Mouse (Mus musculus) lung, embryonic 15.5 days (tissue): ENCODE data around the gene Hist1h4f. TPM values are rescaled to one million over a fixed set of nuclear protein-coding genes. Genes with fewer than 3 reads are reported as not detected.
"Not testable (repeated sequence)": the region's sequence is repeated elsewhere in the genome, so short reads cannot be mapped to it uniquely, and the experiment has no call there.

Experiments used
- ATAC-seq: fragments of 200-750 bp; cut with Nextera tagmentation; 2 replicates; pipeline ENCODE4 v1.8.0; 2017; ENCODE audit warnings: moderate number of reproducible peaks, borderline replicate concordance; ENCODE audit not compliant: low FRiP score, low TSS enrichment; ENCODE audit errors: extremely low read depth
- H3K27ac ChIP-seq: fragments of 300-500 bp; sonication (generic); 2 replicates; pipeline ENCODE4 v1.5.1; 2015; ENCODE audit warnings: moderate library complexity, mild to moderate bottlenecking, inconsistent platforms
- H3K27me3 ChIP-seq: fragments of 300-500 bp; sonication (generic); 2 replicates; pipeline ENCODE4 v1.6.1; 2015; ENCODE audit warnings: inconsistent platforms
- H3K36me3 ChIP-seq: fragments of 300-500 bp; sonication (generic); 2 replicates; pipeline ENCODE4 v1.6.1; 2015; ENCODE audit warnings: inconsistent platforms
- H3K4me1 ChIP-seq: fragments of 300-500 bp; sonication (generic); 2 replicates; pipeline ENCODE4 v1.6.1; 2015; ENCODE audit warnings: inconsistent platforms
- H3K4me2 ChIP-seq: fragments of 300-500 bp; sonication (generic); 2 replicates; pipeline ENCODE4 v1.6.1; 2015; ENCODE audit warnings: inconsistent platforms, mild to moderate bottlenecking, moderate library complexity
- H3K4me3 ChIP-seq: fragments of 300-500 bp; sonication (generic); 2 replicates; pipeline ENCODE4 v1.5.1; 2015; ENCODE audit warnings: mild to moderate bottlenecking, inconsistent platforms
- H3K9ac ChIP-seq: fragments of 300-500 bp; sonication (generic); 2 replicates; pipeline ENCODE4 v1.6.1; 2015; ENCODE audit warnings: inconsistent platforms
- H3K9me3 ChIP-seq: fragments of 300-500 bp; sonication (generic); 2 replicates; pipeline ENCODE4 v1.6.1; 2016; ENCODE audit warnings: inconsistent platforms
- WGBS: fragments of 180-500 bp; shearing (Covaris S2); methylation state at CpG from one replicate; pipeline ENCODE4 v1.1.7; 2015; 5-methylcytosine and 5-hydroxymethylcytosine counted together
- polyA plus RNA-seq: library from polyadenylated mRNA; unstranded; fragments of >200 nt; fragmentation: Nextera tagmentation; extraction: Ambion mirVana; gene quantifications from 2 replicates; pipeline ENCODE4 v1.2.1, GENCODE M21; 2015

Gene Hist1h4f
- polyA plus RNA-seq, 1 experiment from 2014 or later, result 1.7 TPM

DNA sequence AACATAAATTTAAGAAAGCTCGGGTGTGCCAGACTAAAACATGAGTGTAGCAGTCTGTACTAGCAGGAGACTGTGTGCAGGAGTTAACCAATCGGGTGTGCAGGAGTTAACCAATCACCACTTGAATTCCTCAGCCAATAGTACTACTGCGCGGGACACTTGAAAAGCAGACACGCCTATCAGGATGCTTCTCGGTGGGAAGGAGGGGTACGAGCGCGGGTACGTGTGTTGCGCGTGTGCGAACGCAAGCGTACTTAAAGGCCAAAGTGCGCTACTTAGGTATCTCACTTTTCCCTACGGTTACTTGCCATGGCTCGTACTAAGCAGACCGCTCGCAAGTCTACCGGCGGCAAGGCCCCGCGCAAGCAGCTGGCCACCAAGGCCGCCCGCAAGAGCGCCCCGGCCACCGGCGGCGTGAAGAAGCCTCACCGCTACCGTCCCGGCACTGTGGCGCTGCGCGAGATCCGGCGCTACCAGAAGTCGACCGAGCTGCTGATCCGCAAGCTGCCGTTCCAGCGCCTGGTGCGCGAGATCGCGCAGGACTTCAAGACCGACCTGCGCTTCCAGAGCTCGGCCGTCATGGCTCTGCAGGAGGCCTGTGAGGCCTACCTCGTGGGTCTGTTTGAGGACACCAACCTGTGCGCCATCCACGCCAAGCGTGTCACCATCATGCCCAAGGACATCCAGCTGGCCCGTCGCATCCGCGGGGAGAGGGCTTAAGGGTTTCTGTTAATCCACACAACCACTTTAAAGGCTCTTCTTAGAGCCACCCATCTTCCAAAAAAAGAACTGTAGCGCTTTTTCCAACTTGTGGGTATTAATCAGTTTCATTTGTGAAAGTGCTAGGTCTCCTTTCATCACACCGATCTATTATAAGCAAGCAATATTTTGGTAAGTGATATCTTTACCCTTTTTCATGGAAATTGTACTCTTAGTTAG, 16.0 kb downstream of the Hist1h4f start, which contains the start of gene Hist1h3g:
Hist1h3g (plus strand) TSS at position 286 of the 939 bp plus-strand sequence.
- Histone ChIP-seq H3K4me2 (peak within 1 kb of the TSS; percentile 66), H3K9ac (peak within 1 kb of the TSS; percentile 61), H3K27ac (peak within 1 kb of the TSS; percentile 98), H3K4me1 (peaks cover 31% of the 10 kb centered on the region), H3K4me3 (peak within 1 kb of the TSS; percentile 48)
- H3K27me3 ChIP-seq, H3K9me3 ChIP-seq, H3K36me3 ChIP-seq: not testable (repeated sequence)
- WGBS, result under 1% methylated on average over 41 of the region's 62 CpGs
- ATAC-seq, result peak; percentile 89

DNA sequence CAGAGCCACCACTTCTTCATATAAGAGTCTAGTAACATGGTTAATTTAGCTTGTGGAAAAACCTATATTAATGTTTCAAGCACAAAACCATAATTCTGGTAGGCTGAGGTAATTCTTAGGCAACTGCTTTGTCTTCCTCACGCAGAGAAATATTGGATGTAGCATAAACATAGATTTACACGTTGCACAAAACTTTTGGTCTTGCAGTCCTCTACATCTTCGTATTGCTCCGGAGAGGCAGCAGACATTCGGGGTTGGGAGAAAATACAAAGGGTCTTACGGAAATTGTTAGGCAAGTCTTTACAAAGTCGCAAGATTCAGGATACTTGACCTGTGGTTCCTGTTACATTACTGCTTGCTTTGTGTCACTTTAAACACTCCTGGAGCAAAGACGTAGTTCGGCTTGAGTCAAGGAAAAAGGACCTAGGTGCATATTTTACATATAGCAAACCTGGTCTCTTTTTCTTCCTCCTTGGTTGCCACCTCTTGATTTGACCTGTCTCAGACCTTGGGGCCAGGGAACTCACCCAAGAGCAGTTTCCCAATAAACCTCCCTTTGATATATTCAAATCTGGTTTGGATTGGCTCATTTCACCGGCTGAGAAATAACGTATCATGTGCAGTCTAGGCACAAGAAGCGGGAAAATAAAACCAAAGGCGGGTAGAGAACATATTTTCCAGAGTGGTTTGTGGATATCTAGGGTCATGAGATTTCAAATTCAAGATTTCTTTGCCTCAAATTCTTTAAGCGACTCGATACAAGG, 16.9 kb downstream of the Hist1h4f start:
- WGBS, result 1% methylated on average over 15 of the region's 15 CpGs
- Histone ChIP-seq H3K36me3 (no peaks in the 10 kb centered on the region), H3K27ac (peak overlapping the region; percentile 98), H3K4me3 (peak overlapping the region; percentile 48), H3K4me2 (peak overlapping the region; percentile 66), H3K9me3 (no peaks in the 10 kb centered on the region), H3K9ac (peak overlapping the region; percentile 61), H3K27me3 (no peaks in the 10 kb centered on the region), H3K4me1 (peaks cover 31% of the 10 kb centered on the region)
- ATAC-seq, result no peak

DNA sequence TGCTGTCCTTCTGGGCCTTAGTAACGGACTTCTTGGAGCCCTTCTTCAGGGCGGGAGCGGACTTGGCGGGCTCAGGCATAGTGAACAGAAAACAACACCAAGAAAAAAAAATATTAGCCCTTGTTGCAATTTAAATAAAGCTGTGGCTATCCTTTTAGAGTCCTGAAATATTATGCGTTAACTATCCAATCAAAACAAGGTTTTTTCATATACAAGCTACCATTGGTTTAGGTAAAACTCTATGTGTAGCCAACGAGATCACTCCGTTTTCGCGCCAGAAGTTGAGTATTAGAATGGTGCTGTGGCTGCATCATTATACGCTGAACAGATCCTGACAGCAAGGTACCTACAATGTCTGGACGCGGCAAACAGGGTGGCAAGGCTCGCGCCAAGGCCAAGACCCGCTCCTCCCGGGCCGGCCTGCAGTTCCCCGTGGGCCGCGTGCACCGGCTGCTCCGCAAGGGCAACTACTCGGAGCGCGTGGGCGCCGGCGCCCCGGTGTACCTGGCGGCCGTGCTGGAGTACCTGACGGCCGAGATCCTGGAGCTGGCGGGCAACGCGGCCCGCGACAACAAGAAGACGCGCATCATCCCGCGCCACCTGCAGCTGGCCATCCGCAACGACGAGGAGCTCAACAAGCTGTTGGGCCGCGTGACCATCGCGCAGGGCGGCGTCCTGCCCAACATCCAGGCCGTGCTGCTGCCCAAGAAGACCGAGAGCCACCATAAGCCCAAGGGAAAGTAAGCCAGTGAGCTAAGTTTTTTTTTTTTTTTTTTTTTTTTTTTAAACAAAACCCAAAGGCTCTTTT, 17.7 kb downstream of the Hist1h4f start, which contains the start of gene Hist1h2af:
Hist1h2af (plus strand) TSS at position 347 of the 808 bp plus-strand sequence.
- H3K9me3 ChIP-seq, H3K27me3 ChIP-seq, H3K36me3 ChIP-seq: not testable (repeated sequence)
- H3K27ac ChIP-seq, result peak within 1 kb of the TSS; percentile 98
- peak within 1 kb of the TSS; percentile 66 for H3K4me2 ChIP-seq
- peak within 1 kb of the TSS; percentile 61 for H3K9ac ChIP-seq
- under 1% methylated on average over 28 of the region's 53 CpGs for WGBS
- peak within 1 kb of the TSS; percentile 48 for H3K4me3 ChIP-seq
- ATAC-seq, result peak; percentile 53; the same call in 1 of the 2 replicates
- H3K4me1 ChIP-seq, result peaks cover 36% of the 10 kb centered on the region

DNA sequence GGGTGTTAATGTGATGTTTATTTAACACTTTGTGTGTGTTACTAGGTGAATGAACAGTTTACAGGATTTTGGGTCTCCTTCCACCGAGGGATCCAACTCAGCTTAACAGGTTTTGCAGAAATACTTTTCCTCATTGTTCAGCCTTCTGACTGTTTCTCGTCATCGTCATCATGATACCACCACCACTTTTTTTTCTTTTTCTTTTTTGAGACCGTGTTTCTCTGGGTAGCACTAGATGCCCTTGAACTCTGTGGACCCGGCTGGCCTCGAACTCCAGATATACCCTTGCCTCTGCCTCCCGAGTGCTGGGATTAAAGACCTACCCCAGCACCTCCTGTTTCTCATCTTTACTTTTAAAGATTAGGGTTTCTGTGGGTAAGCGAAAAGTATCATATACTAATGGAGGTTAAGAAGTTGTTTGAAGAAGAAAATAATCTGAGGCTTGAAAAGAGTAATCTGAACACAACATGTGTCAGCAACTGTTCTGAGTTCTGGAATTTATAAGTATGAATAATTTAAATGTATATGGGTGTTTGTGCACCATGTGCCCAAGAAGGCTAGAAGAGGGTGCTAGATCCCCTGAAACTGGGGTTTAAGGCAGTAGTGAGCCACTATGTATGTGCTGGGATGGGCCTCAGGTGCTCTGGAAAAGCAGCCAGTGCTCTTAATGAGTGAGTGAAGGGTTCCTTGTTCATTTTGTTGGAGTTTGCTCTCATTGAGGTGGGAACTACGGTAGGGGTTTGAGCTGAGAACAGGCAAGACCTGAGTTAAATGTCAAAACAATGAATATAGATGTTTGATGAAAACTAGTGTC, 19.0 kb downstream of the Hist1h4f start:
- Histone ChIP-seq H3K9me3 (no peaks in the 10 kb centered on the region), H3K36me3 (no peaks in the 10 kb centered on the region), H3K9ac (peak overlapping the region; percentile 49), H3K4me2 (peak overlapping the region; percentile 66), H3K27ac (peak overlapping the region; percentile 98), H3K4me3 (peak overlapping the region; percentile 48), H3K27me3 (no peaks in the 10 kb centered on the region), H3K4me1 (peaks cover 39% of the 10 kb centered on the region)
- ATAC-seq, result no peak
- WGBS, result 11% methylated on average over 9 of the region's 9 CpGs

DNA sequence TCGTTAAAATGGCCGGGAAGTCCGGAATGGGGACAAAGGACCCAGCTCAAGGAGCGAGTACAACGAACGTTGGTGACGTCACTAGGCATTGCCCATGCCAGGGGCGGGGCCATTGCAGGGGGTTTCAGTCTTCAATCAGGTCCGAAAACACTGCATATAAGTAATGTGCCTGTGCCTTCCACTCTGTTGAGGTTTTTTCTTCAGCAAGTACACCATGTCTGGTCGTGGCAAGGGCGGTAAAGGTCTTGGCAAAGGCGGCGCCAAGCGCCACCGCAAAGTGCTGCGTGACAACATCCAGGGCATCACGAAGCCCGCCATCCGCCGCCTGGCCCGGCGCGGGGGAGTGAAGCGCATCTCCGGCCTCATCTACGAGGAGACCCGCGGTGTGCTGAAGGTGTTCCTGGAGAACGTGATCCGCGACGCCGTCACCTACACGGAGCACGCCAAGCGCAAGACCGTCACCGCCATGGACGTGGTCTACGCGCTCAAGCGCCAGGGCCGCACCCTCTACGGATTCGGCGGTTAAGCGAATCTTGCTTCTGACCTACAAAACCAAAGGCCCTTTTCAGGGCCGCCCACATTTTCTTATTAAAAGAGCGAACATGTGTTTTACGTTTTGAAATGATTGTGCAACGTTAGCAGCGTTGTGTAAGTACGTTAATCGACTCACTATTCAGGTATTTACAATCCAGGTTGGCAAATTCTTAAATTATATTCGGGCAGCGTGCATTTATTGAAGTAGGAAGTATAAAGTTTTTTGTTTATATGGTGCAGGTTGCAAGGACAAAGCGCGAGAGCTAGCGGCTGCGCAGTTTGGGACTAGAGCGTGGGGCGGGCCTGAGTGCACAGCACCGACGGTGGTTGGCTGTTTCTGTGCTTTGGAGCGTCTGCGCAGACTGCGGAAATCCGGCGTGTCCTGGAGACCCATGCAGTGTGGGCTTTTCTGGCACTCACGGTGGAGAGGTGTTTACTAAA, 20.3 kb downstream of the Hist1h4f start, which contains the start of gene Hist1h4h:
Hist1h4h (plus strand) TSS at position 150 of the 975 bp plus-strand sequence.
- Histone ChIP-seq H3K4me3 (peak within 1 kb of the TSS; percentile 48), H3K9me3 (no peaks in the 10 kb centered on the region), H3K36me3 (no peaks in the 10 kb centered on the region), H3K27ac (peak within 1 kb of the TSS; percentile 98), H3K4me2 (peak within 1 kb of the TSS; percentile 66), H3K9ac (peak within 1 kb of the TSS; percentile 57), H3K4me1 (peaks cover 32% of the 10 kb centered on the region), H3K27me3 (no peaks in the 10 kb centered on the region)
- peak; percentile 77 for ATAC-seq
- WGBS, result under 1% methylated on average over 64 of the region's 70 CpGs

DNA sequence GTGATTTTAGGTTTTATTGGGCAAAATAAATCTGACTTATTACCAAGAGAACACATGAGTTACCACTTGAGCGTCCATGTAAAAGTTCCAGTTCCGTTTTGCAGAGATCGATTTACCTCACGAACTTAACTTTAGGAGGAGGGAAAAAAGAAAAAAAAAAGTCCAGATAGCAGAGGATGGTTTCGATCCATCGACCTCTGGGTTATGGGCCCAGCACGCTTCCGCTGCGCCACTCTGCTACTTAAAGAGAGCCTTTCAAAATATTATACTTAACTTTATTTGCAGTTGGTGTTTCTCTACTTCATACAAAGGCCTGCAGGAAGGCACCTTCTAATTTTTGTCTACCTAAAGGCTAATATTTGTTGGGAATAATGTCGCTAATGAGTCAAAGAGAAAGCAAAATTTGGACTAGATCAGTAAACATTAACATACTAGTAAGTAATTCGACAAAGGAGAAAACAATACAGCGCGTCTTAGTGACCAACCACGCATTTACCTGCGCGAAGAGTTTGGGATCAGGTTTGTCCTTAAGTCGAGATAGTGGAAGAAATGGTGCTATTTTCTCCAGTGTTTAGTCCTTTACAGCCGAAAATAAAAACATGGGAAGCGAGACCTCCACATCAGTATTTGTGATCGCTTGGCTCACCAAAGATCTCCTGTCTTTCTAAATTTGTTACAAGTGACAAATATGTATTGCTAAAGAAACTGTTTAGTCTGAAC, 21.1 kb downstream of the Hist1h4f start:
- no peaks in the 10 kb centered on the region for H3K27me3 ChIP-seq
- peaks cover 32% of the 10 kb centered on the region for H3K4me1 ChIP-seq
- H3K36me3 ChIP-seq, result no peaks in the 10 kb centered on the region
- peak overlapping the region; percentile 98 for H3K27ac ChIP-seq
- no peaks in the 10 kb centered on the region for H3K9me3 ChIP-seq
- H3K9ac ChIP-seq, result peak overlapping the region; percentile 57
- peak overlapping the region; percentile 66 for H3K4me2 ChIP-seq
- peak overlapping the region; percentile 48 for H3K4me3 ChIP-seq
- WGBS, result under 1% methylated on average over 20 of the region's 20 CpGs
- ATAC-seq, result no peak

DNA sequence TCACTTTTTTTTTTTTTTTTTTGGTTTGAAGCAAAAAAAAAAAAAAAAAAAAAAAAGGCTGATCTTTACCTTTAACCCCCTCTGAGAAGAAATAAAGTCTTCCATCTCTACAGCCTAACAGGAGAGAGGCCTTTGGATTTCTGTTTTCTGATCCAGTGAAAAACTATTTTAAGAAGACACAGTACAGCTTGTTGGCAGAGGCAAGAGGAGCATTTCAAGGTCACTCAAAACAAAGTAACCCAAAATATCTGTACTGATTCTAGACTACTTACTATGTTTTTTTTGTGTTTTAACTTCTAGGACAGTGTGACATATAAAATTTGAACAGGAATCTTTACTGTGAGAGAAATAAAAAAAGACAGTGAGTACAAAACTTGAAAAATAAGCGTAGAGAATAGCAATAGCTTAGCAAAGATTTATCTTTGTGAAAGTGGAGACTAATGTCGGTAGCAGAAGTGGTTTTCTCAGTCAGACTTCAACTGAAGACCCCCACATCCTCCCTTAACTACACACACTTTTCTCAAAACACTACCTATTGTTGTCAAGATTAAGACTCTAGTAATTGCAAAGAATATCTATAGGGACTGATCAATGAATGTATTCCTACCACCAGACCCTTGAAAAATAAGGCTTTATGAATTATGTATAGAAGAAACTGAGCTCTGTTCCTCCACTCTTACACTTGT, 21.8 kb downstream of the Hist1h4f start:
- H3K4me1 ChIP-seq, result peaks cover 31% of the 10 kb centered on the region
- H3K4me3 ChIP-seq, result peak overlapping the region; percentile 48
- no peak for ATAC-seq
- H3K36me3 ChIP-seq, result no peaks in the 10 kb centered on the region
- 9% methylated on average over 2 of the region's 2 CpGs for WGBS
- peak overlapping the region; percentile 66 for H3K4me2 ChIP-seq
- no peaks in the 10 kb centered on the region for H3K9me3 ChIP-seq
- H3K27me3 ChIP-seq, result no peaks in the 10 kb centered on the region
- H3K27ac ChIP-seq, result peak overlapping the region; percentile 98
- peak overlapping the region; percentile 57 for H3K9ac ChIP-seq

DNA sequence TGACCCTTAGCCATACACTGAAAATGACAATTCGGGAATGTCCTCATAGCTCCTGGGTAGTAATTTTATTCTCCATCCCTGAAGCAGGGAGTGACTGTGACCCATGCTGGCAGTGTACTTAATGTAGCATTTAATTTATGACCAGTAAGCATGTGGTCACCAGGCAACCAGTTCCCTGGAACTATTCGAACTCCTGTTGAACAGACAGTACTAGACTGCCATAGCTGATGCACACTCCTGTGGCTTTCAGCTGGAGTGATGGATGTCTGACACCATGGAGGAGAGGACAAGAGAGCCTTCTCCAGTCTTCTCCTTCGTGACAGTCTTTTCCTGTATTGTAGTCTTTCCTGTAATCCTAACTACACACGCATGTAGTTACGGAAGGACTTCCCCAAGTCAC, 22.4 kb downstream of the Hist1h4f start:
- no peak for ATAC-seq
- Histone ChIP-seq H3K4me3 (no peak overlapping the region), H3K9ac (no peak overlapping the region), H3K27me3 (no peaks in the 10 kb centered on the region), H3K27ac (peak overlapping the region; percentile 33; the same call in 1 of the 2 replicates), H3K4me1 (peaks cover 28% of the 10 kb centered on the region), H3K36me3 (no peaks in the 10 kb centered on the region), H3K4me2 (peak overlapping the region; percentile 5; the same call in 1 of the 2 replicates), H3K9me3 (no peaks in the 10 kb centered on the region)
- WGBS, result 65% methylated on average over 5 of the region's 5 CpGs

DNA sequence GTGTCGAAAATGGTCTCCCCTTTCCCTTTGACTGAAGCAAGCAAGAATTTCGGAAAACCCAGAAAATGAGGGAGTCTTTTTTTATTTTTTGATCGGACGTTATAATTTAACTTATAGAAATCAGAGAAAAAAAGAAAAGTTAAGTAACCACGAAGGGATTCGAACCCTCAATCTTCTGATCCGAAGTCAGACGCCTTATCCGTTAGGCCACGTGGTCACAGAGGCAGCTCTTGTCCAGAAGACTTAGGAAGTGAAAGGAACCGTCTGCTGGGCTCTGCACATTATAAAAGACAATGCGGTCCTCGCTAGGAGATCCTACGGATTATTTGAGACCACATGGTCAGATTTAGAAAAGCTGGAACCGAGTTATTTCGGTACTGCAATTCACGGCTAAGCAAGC, 25.1 kb downstream of the Hist1h4f start:
- Histone ChIP-seq H3K4me1 (peaks cover 15% of the 10 kb centered on the region), H3K9ac (peak overlapping the region; percentile 24; the same call in 1 of the 2 replicates), H3K9me3 (no peaks in the 10 kb centered on the region), H3K27me3 (no peaks in the 10 kb centered on the region), H3K4me3 (peak overlapping the region; percentile 40), H3K4me2 (peak overlapping the region; percentile 54), H3K36me3 (no peaks in the 10 kb centered on the region), H3K27ac (peak overlapping the region; percentile 67)
- ATAC-seq, result peak; percentile 46; the same call in 1 of the 2 replicates
- under 1% methylated on average over 17 of the region's 17 CpGs for WGBS
